Mouse (Mus musculus) kidney, postnatal 0 days (tissue): ENCODE measurements around the gene Gtse1. TPM values are rescaled to one million over a fixed set of nuclear protein-coding genes. Genes with fewer than 3 reads are reported as not detected.

Source experiments
- ATAC-seq: fragments of 200-750 bp; cut with Nextera tagmentation; replicated peaks from 2 replicates; pipeline ENCODE4 v1.8.0; 2017; ENCODE audit warnings: low read depth, moderate number of reproducible peaks, moderate TSS enrichment, moderate library complexity; ENCODE audit not compliant: low FRiP score
- DNase-seq: peaks from one replicate; pipeline ENCODE4 v3.0.0-alpha.2; 2016; ENCODE audit warnings: low spot score
- H3K27ac ChIP-seq: fragments of 300-500 bp; sonication (generic); 2 replicates; pipeline ENCODE4 v1.5.1; 2014; ENCODE audit warnings: mild to moderate bottlenecking
- H3K27me3 ChIP-seq: fragments of 300-500 bp; sonication (generic); 2 replicates; pipeline ENCODE4 v1.6.1; 2014; ENCODE audit warnings: low read length, mixed read lengths; ENCODE audit not compliant: insufficient read depth
- H3K36me3 ChIP-seq: fragments of 300-500 bp; sonication (generic); 2 replicates; pipeline ENCODE4 v1.6.1; 2014; ENCODE audit warnings: low read length, mixed read lengths; ENCODE audit not compliant: insufficient read depth
- H3K4me1 ChIP-seq: fragments of 300-500 bp; sonication (generic); replicated peaks from 2 replicates; pipeline ENCODE4 v1.6.1; 2014; ENCODE audit warnings: antibody characterized with exemption, low read length, mixed read lengths; ENCODE audit not compliant: insufficient read depth
- H3K4me2 ChIP-seq: fragments of 300-500 bp; sonication (generic); 2 replicates; pipeline ENCODE4 v1.6.1; 2014; ENCODE audit warnings: mild to moderate bottlenecking, low read length, moderate library complexity, mixed read lengths
- H3K4me3 ChIP-seq: fragments of 300-500 bp; sonication (generic); replicated peaks from 2 replicates; pipeline ENCODE4 v1.5.1; 2014; ENCODE audit warnings: low read depth, low read length
- H3K9ac ChIP-seq: fragments of 300-500 bp; sonication (generic); 2 replicates; pipeline ENCODE4 v1.6.1; 2014; ENCODE audit warnings: low read depth, low read length
- H3K9me3 ChIP-seq: fragments of 300-500 bp; sonication (generic); replicated peaks from 2 replicates; pipeline ENCODE4 v1.6.1; 2016; ENCODE audit warnings: low read length, inconsistent platforms, mixed read lengths
- CTCF ChIP-seq: IDR thresholded peaks from 2 replicates; pipeline ENCODE4 v1.5.1; 2016; ENCODE audit warnings: antibody characterized with exemption, low read depth, mild to moderate bottlenecking, moderate library complexity
- WGBS: fragments of 180-500 bp; shearing (Covaris S2); extraction: QIAGEN DNeasy Blood & Tissue Kit; methylation state at CpG from one replicate; pipeline ENCODE4 v1.1.7; 2014; 5-methylcytosine and 5-hydroxymethylcytosine counted together
- polyA plus RNA-seq: library from polyadenylated mRNA; unstranded; fragments of >200 nt; fragmentation: Nextera tagmentation; extraction: Ambion mirVana; gene quantifications from 2 replicates; pipeline ENCODE4 v1.2.1, GENCODE M21; 2015

Gtse1 gene
- polyA plus RNA-seq, 1 experiment from 2014 or later: 11.4 TPM

- TF ChIP-seq CTCF: no peak
- Histone ChIP-seq H3K4me3 (no peak overlapping the region), H3K27ac (no peak overlapping the region), H3K9me3 (no peaks in the 10 kb centered on the region), H3K9ac (no peak overlapping the region), H3K27me3 (no peaks in the 10 kb centered on the region), H3K36me3 (peaks cover 63% of the 10 kb centered on the region), H3K4me1 (no peaks in the 10 kb centered on the region), H3K4me2 (no peak overlapping the region)
- DNase-seq: no peak
- 64% methylated on average over 10 of the region's 10 CpGs for WGBS
- no peak for ATAC-seq
These were observed 37.6 kb downstream of the Gtse1 start for GRCm38 (mm10) chr15:85897113-85897512.

- DNase-seq (no peak), ATAC-seq (no peak)
- no peak overlapping the region for H3K27ac ChIP-seq
- no peak overlapping the region for H3K9ac ChIP-seq
- no peak overlapping the region for H3K4me3 ChIP-seq
- no peak overlapping the region for H3K4me2 ChIP-seq
- H3K9me3 ChIP-seq: no peaks in the 10 kb centered on the region
- H3K36me3 ChIP-seq: peaks cover 43% of the 10 kb centered on the region
- TF ChIP-seq CTCF: no peak
- no peaks in the 10 kb centered on the region for H3K27me3 ChIP-seq
- WGBS: 65% methylated on average over 6 of the region's 6 CpGs
- H3K4me1 ChIP-seq: no peaks in the 10 kb centered on the region
These were observed 39.9 kb downstream of the Gtse1 start for GRCm38 (mm10) chr15:85899396-85899795.

- H3K9ac ChIP-seq: no peak overlapping the region
- DNase-seq: no peak
- no peak overlapping the region for H3K4me2 ChIP-seq
- no peak for TF ChIP-seq CTCF
- H3K4me3 ChIP-seq: no peak overlapping the region
- H3K27ac ChIP-seq: no peak overlapping the region
- ATAC-seq: no peak
- H3K9me3 ChIP-seq: no peaks in the 10 kb centered on the region
- no peaks in the 10 kb centered on the region for H3K4me1 ChIP-seq
- peaks cover 36% of the 10 kb centered on the region for H3K36me3 ChIP-seq
- H3K27me3 ChIP-seq: no peaks in the 10 kb centered on the region
- WGBS: 82% methylated on average over 8 of the region's 8 CpGs
These were observed 40.8 kb downstream of the Gtse1 start for GRCm38 (mm10) chr15:85900318-85900717.

GRCm38 (mm10) chr15:85900801-85901200 is 41.3 kb downstream of the Gtse1 start:
- no peak for TF ChIP-seq CTCF
- Histone ChIP-seq H3K9me3 (no peaks in the 10 kb centered on the region), H3K27ac (no peak overlapping the region), H3K4me2 (no peak overlapping the region), H3K4me1 (no peaks in the 10 kb centered on the region), H3K9ac (no peak overlapping the region), H3K4me3 (no peak overlapping the region), H3K36me3 (peaks cover 31% of the 10 kb centered on the region), H3K27me3 (no peaks in the 10 kb centered on the region)
- 77% methylated on average over 12 of the region's 12 CpGs for WGBS
- DNase-seq: no peak
- ATAC-seq: no peak

- Histone ChIP-seq H3K36me3 (peaks cover 18% of the 10 kb centered on the region), H3K9me3 (no peaks in the 10 kb centered on the region), H3K9ac (no peak overlapping the region), H3K27me3 (no peaks in the 10 kb centered on the region), H3K4me3 (no peak overlapping the region), H3K27ac (no peak overlapping the region), H3K4me1 (no peaks in the 10 kb centered on the region), H3K4me2 (no peak overlapping the region)
- ATAC-seq (no peak), DNase-seq (no peak)
- WGBS: 89% methylated on average over 10 of the region's 10 CpGs
- TF ChIP-seq CTCF: no peak
These were observed 43.0 kb downstream of the Gtse1 start for GRCm38 (mm10) chr15:85902505-85902904.

- Histone ChIP-seq H3K27ac (no peak overlapping the region), H3K9ac (no peak overlapping the region), H3K27me3 (no peaks in the 10 kb centered on the region), H3K4me3 (no peak overlapping the region), H3K4me2 (no peak overlapping the region), H3K4me1 (no peaks in the 10 kb centered on the region), H3K9me3 (no peaks in the 10 kb centered on the region), H3K36me3 (0 out of 2 replicates have a peak, but pooled peaks cover 6% of the 10 kb centered on the region)
- DNase-seq: no peak
- WGBS: 74% methylated on average over 8 of the region's 8 CpGs
- peak; percentile 68 for TF ChIP-seq CTCF
- ATAC-seq: no peak
These were observed 44.3 kb downstream of the Gtse1 start for GRCm38 (mm10) chr15:85903826-85904225.
